16 mouse cellular contexts compared by ENCODE assay signal in the genomic region with DNA sequence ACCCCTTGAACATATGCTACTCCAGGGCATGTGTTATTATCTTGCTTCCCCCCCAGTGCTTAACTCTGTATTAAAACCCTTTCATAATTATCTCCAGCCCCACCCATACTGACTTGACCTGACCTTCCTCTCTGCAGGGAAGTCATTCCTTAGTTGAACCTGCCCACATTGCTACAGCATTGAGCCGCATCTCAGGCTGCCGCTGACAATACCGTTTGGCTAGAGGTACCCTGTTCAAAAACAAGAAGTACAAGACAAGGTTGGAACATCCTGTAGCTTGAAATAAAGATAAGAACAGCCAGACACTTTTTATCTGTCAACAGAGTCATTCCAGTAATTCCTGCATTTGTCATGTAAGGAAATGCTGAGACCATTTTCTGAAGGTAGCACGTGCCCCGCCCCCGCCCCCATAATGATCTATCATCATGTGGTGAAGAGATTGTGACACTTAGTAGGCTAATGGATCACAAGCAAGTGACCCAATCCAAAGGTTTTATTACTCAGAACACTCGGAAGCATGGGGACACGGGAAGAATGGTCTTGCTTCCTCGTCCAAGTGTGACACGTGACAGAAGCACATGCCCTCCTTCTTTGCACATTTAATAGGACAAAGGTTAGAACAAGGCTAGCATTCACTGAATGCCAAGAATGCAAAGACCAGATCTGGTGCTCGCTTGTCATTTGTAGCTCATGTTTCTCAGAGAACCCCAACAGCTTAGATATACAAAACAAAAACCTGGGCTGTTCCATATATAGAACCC. TPM values are rescaled to one million over a fixed set of nuclear protein-coding genes. Genes with fewer than 3 reads are reported as not detected.
A peak's percentile ranks its signal among the peaks of the same experiment; 100 is the strongest.
DNase-seq lines count a peak whose midpoint lies in the region; ATAC-seq and TF ChIP-seq lines count a peak whose summit lies in the region.
"Had no signal": no experiment of that assay in that cellular context is flagged by ENCODE, and none has a peak within 500 bp of the region (broad histone marks: within the 10 kb centered on the region; RNA-seq: fewer than 3 reads in every experiment).

No protein-coding gene starts in this region.

- no peak overlapping the region for H3K9ac ChIP-seq in heart, embryonic 12.5 days
- H3K9ac ChIP-seq in kidney, postnatal 0 days (ENCODE audit: low read depth, low read length): no peak overlapping the region
- H3K9ac ChIP-seq: liver, embryonic 15.5 days had no signal

- H3K9me3 ChIP-seq in heart, embryonic 12.5 days (replicated peaks): no peaks in the 10 kb centered on the region
- no peaks in the 10 kb centered on the region for H3K9me3 ChIP-seq in kidney, postnatal 0 days (replicated peaks; ENCODE audit: low read length)
- no peaks in the 10 kb centered on the region for H3K9me3 ChIP-seq in forebrain, embryonic 10.5 days
- H3K9me3 ChIP-seq: hindbrain, embryonic 10.5 days; liver, embryonic 15.5 days; megakaryocyte, embryonic 14.5 days had no signal

- TF ChIP-seq POLR2A in kidney, adult 2 months (IDR thresholded peaks at IDR 0.05; ENCODE audit: low read depth, low read length): no peak

- H3K27me3 ChIP-seq in kidney, adult 2 months (replicated peaks; ENCODE audit: control insufficient read depth, insufficient read depth, low read length): no peaks in the 10 kb centered on the region
- no peaks in the 10 kb centered on the region for H3K27me3 ChIP-seq in heart, embryonic 12.5 days (replicated peaks)
- no peaks in the 10 kb centered on the region for H3K27me3 ChIP-seq in kidney, postnatal 0 days (ENCODE audit: insufficient read depth, low read length)
- H3K27me3 ChIP-seq in forebrain, embryonic 10.5 days (ENCODE audit: poor library complexity, severe bottlenecking): no peaks in the 10 kb centered on the region
- H3K27me3 ChIP-seq: liver, embryonic 15.5 days; megakaryocyte, embryonic 14.5 days had no signal

- no peak overlapping the region for H3K4me3 ChIP-seq in kidney, adult 2 months (ENCODE audit: insufficient read depth, low read depth, low read length)
- H3K4me3 ChIP-seq in heart, embryonic 12.5 days: no peak overlapping the region
- no peak overlapping the region for H3K4me3 ChIP-seq in kidney, postnatal 0 days (replicated peaks; ENCODE audit: low read depth, low read length)
- H3K4me3 ChIP-seq in forebrain, embryonic 10.5 days: no peak overlapping the region
- H3K4me3 ChIP-seq: hindbrain, embryonic 10.5 days; liver, embryonic 15.5 days; megakaryocyte, embryonic 14.5 days had no signal

- TF ChIP-seq CTCF in kidney, adult 2 months (conservative IDR thresholded peaks at IDR 0.05; ENCODE audit: insufficient read depth, insufficient read length, low read depth, low read length): no peak
- TF ChIP-seq CTCF in kidney, postnatal 0 days (IDR thresholded peaks at IDR 0.05; ENCODE audit: low read depth): no peak

- H3K27ac ChIP-seq in kidney, adult 2 months (ENCODE audit: insufficient read depth, low read depth, low read length): no peak overlapping the region; the same call in 1 of the 2 replicates
- H3K27ac ChIP-seq in heart, embryonic 12.5 days (ENCODE audit: poor library complexity, severe bottlenecking): peak overlapping the region; percentile 91
- H3K27ac ChIP-seq in kidney, postnatal 0 days: no peak overlapping the region
- H3K27ac ChIP-seq in forebrain, embryonic 10.5 days: no peak overlapping the region
- H3K27ac ChIP-seq: hindbrain, embryonic 10.5 days; liver, embryonic 15.5 days had no signal

- ATAC-seq in heart, embryonic 12.5 days (ENCODE audit: insufficient number of reproducible peaks, low FRiP score): 0 out of 2 replicates have a peak, but pooled peaks have one; percentile 18
- ATAC-seq in kidney, postnatal 0 days (replicated peaks; ENCODE audit: low FRiP score, low read depth): 0 out of 2 replicates have a peak, but pooled peaks have one; percentile 40
- ATAC-seq: forebrain, embryonic 14.5 days; inflammation-experienced regulatory T-cells, adult 6 months had no signal

- H3K36me3 ChIP-seq in kidney, adult 2 months (ENCODE audit: control insufficient read depth, insufficient read depth, low read length): no peaks in the 10 kb centered on the region
- H3K36me3 ChIP-seq in heart, embryonic 12.5 days: no peaks in the 10 kb centered on the region
- no peaks in the 10 kb centered on the region for H3K36me3 ChIP-seq in kidney, postnatal 0 days (ENCODE audit: insufficient read depth, low read length)
- H3K36me3 ChIP-seq in forebrain, embryonic 10.5 days (replicated peaks): no peaks in the 10 kb centered on the region
- H3K36me3 ChIP-seq: hindbrain, embryonic 10.5 days; liver, embryonic 15.5 days had no signal

- peak; percentile 76 for DNase-seq in kidney, adult 2 months
- DNase-seq in kidney, postnatal 4 days: no peak
- DNase-seq in adipocyte (ENCODE audit: low spot score): peak; percentile 53
- no peak for DNase-seq in kidney, postnatal 0 days (ENCODE audit: low spot score)
- DNase-seq in adrenal gland, adult 2 months: no peak
- DNase-seq in forebrain, embryonic 10.5 days (ENCODE audit: extremely low spot score, low spot score): no peak
- DNase-seq: cerebellum, adult 18-20 months; layer of hippocampus, postnatal 36 days; retina, postnatal 1 day; spleen, adult 18-20 months had no signal

- no peak overlapping the region for H3K4me2 ChIP-seq in heart, embryonic 12.5 days
- H3K4me2 ChIP-seq in kidney, postnatal 0 days (ENCODE audit: low read length): no peak overlapping the region
- H3K4me2 ChIP-seq: liver, embryonic 15.5 days had no signal

- 46% methylated on average over 11 of the region's 11 CpGs for WGBS in kidney, adult 2 months
- 47% methylated on average over 11 of the region's 11 CpGs for WGBS in heart, embryonic 12.5 days
- 63% methylated on average over 11 of the region's 11 CpGs for WGBS in kidney, postnatal 0 days
- 91% methylated on average over 11 of the region's 11 CpGs for WGBS in forebrain, embryonic 10.5 days

- peaks cover 3% of the 10 kb centered on the region; the same call in 1 of the 2 replicates for H3K4me1 ChIP-seq in kidney, adult 2 months (ENCODE audit: control insufficient read depth, insufficient read depth, low read length)
- peaks cover 23% of the 10 kb centered on the region for H3K4me1 ChIP-seq in heart, embryonic 12.5 days (replicated peaks)
- H3K4me1 ChIP-seq in kidney, postnatal 0 days (replicated peaks; ENCODE audit: insufficient read depth, low read length): no peaks in the 10 kb centered on the region
- H3K4me1 ChIP-seq in forebrain, embryonic 10.5 days: no peaks in the 10 kb centered on the region
- H3K4me1 ChIP-seq: hindbrain, embryonic 10.5 days; liver, embryonic 15.5 days had no signal

RNA-seq across cellular contexts. Expression of gene N6amt1, which starts 48.6 kb away (rescaled TPM):
- 13.5 and 16.4 TPM in 2 replicates for polyA plus RNA-seq in kidney, adult 2 months (2012; rRNA removed)
- 22.5 and 24.4 TPM in 2 replicates for polyA plus RNA-seq in heart, embryonic 12.5 days (2016; fragmentation: Nextera tagmentation; extraction: Ambion mirVana)
- polyA plus RNA-seq in kidney, postnatal 0 days (2015; fragmentation: Nextera tagmentation; extraction: Ambion mirVana): 27.2 and 30.6 TPM in 2 replicates
- 10 to 100 TPM; 20.1 to 23.7 TPM for total RNA-seq in adrenal gland, adult 2 months (2021)
- 5.1 and 5.5 TPM in 2 replicates for polyA plus RNA-seq in adrenal gland, adult 2 months (2012; rRNA removed)
- polyA plus RNA-seq in forebrain, embryonic 10.5 days (2016; fragmentation: Nextera tagmentation; extraction: Ambion mirVana): 19.0 and 21.7 TPM in 2 replicates

Comparison
In these comparisons a context has a peak if more than half of its experiments do, and no peak if none do; other contexts are left out.
1. DNase-seq: peak in kidney, adult 2 months (single experiment) and adipocyte (single experiment); none in kidney, postnatal 4 days (0 of 2), kidney, postnatal 0 days (single experiment), adrenal gland, adult 2 months (single experiment) and forebrain, embryonic 10.5 days (single experiment).